Mouse (Mus musculus): Measurements from ENCODE around the gene Ap4m1. TPM values are rescaled to one million over a fixed set of nuclear protein-coding genes. Genes with fewer than 3 reads are reported as not detected.

Gene Ap4m1
- polyA plus RNA-seq, 1 experiment from 2014 or later, result 4.8 TPM

- Histone ChIP-seq H3K4me1 (replicated peaks; ENCODE audit: control insufficient read depth, insufficient read depth, low read length) (no peaks in the 10 kb centered on the region), H3K9ac (ENCODE audit: low read depth, low read length) (no peak overlapping the region), H3K36me3 (ENCODE audit: control insufficient read depth, insufficient read depth) (no peaks in the 10 kb centered on the region), H3K4me3 (ENCODE audit: low read depth, low read length) (no peak overlapping the region), H3K9me3 (ENCODE audit: control insufficient read depth) (no peaks in the 10 kb centered on the region), H3K4me2 (replicated peaks; ENCODE audit: low read depth) (no peak overlapping the region), H3K27ac (ENCODE audit: low read depth, low read length) (no peak overlapping the region), H3K27me3 (replicated peaks; ENCODE audit: control insufficient read depth, insufficient read depth, low read length) (no peaks in the 10 kb centered on the region)
- 87% methylated on average over 3 of the region's 3 CpGs for WGBS
- ATAC-seq, result no peak
- TF ChIP-seq CTCF (IDR thresholded peaks at IDR 0.05; ENCODE audit: low read depth), result no peak
Measured at GRCm38 (mm10) chr5:138229511-138229910, 57.7 kb downstream of the Ap4m1 start.

MicroRNA genes within 50 kb of the gene (microRNA counts, 519-probe panel; counts per million panel counts)
- microRNA mmu-miR-106b, result 4,784 counts per million, percentile 81 among the panel's probes with 10 or more counts
- microRNA mmu-miR-25, result 5,540 counts per million, percentile 91 among the panel's probes with 10 or more counts
- microRNA mmu-miR-93, result 4,516 counts per million, percentile 71 among the panel's probes with 10 or more counts

Small RNAs within 50 kb of the gene (microRNA-seq; reads per million reads assigned to microRNA genes)
- gene Mir106b (3,371 reads per million, percentile 87 among the genes with 10 or more reads in this experiment), gene Mir25 (577 reads per million, percentile 70 among the genes with 10 or more reads in this experiment), gene Mir93 (4,794 reads per million, percentile 90 among the genes with 10 or more reads in this experiment)

Other genes starting within 250 kb of the Ap4m1 start
- 0.69 and 1.0 TPM in 2 replicates for gene Gjc3, start 208.9 kb upstream of the Ap4m1 start, polyA plus RNA-seq (2015; fragmentation: Nextera tagmentation; extraction: Ambion mirVana)
- not detected in 2 replicates for gene Azgp1, start 190.5 kb upstream of the Ap4m1 start, polyA plus RNA-seq (2015; fragmentation: Nextera tagmentation; extraction: Ambion mirVana)
- gene Smok3a, start 150.7 kb upstream of the Ap4m1 start, polyA plus RNA-seq (2015; fragmentation: Nextera tagmentation; extraction: Ambion mirVana), result not detected in 2 replicates
- not detected in 2 replicates for gene Smok3b, start 150.6 kb upstream of the Ap4m1 start, polyA plus RNA-seq (2015; fragmentation: Nextera tagmentation; extraction: Ambion mirVana)
- not detected in 2 replicates for gene Smok3c, start 118.8 kb upstream of the Ap4m1 start, polyA plus RNA-seq (2015; fragmentation: Nextera tagmentation; extraction: Ambion mirVana)
- 5.6 and 6.5 TPM in 2 replicates for gene Zkscan1, start 86.9 kb upstream of the Ap4m1 start, polyA plus RNA-seq (2015; fragmentation: Nextera tagmentation; extraction: Ambion mirVana)
- 17.9 and 19.2 TPM in 2 replicates for gene Zscan21, start 55.1 kb upstream of the Ap4m1 start, polyA plus RNA-seq (2015; fragmentation: Nextera tagmentation; extraction: Ambion mirVana)
- 4.5 and 6.1 TPM in 2 replicates for gene Zfp113, start 16.3 kb upstream of the Ap4m1 start, polyA plus RNA-seq (2015; fragmentation: Nextera tagmentation; extraction: Ambion mirVana)
- gene Cops6, start 10.9 kb upstream of the Ap4m1 start, polyA plus RNA-seq (2015; fragmentation: Nextera tagmentation; extraction: Ambion mirVana), result 154 and 161 TPM in 2 replicates
- gene Mcm7, start 420 bp downstream of the Ap4m1 start, polyA plus RNA-seq (2015; fragmentation: Nextera tagmentation; extraction: Ambion mirVana), result 35.9 and 39.1 TPM in 2 replicates
- gene Taf6, start 15.4 kb downstream of the Ap4m1 start, polyA plus RNA-seq (2015; fragmentation: Nextera tagmentation; extraction: Ambion mirVana), result 21.8 and 23.5 TPM in 2 replicates
- gene Cnpy4, start 15.5 kb downstream of the Ap4m1 start, polyA plus RNA-seq (2015; fragmentation: Nextera tagmentation; extraction: Ambion mirVana), result 12.1 and 13.0 TPM in 2 replicates
- gene Mblac1, start 22.3 kb downstream of the Ap4m1 start, polyA plus RNA-seq (2015; fragmentation: Nextera tagmentation; extraction: Ambion mirVana), result 5.2 and 6.0 TPM in 2 replicates
- gene Nxpe5, start 53.9 kb downstream of the Ap4m1 start, polyA plus RNA-seq (2015; fragmentation: Nextera tagmentation; extraction: Ambion mirVana), result 0.07 and 0.12 TPM in 2 replicates
- 124 and 135 TPM in 2 replicates for gene Lamtor4, start 83.5 kb downstream of the Ap4m1 start, polyA plus RNA-seq (2015; fragmentation: Nextera tagmentation; extraction: Ambion mirVana)
- gene BC037034, start 92.0 kb downstream of the Ap4m1 start, polyA plus RNA-seq (2015; fragmentation: Nextera tagmentation; extraction: Ambion mirVana), result 4.4 and 4.8 TPM in 2 replicates
- 0.63 and 0.65 TPM in 2 replicates for gene Gal3st4, start 100.8 kb downstream of the Ap4m1 start, polyA plus RNA-seq (2015; fragmentation: Nextera tagmentation; extraction: Ambion mirVana)
- 0.07 TPM in 2 replicates for gene Gm43720, start 108.0 kb downstream of the Ap4m1 start, polyA plus RNA-seq (2015; fragmentation: Nextera tagmentation; extraction: Ambion mirVana)
- 1.4 TPM in 2 replicates for gene Gpc2, start 108.0 kb downstream of the Ap4m1 start, polyA plus RNA-seq (2015; fragmentation: Nextera tagmentation; extraction: Ambion mirVana)
- gene Stag3, start 108.2 kb downstream of the Ap4m1 start, polyA plus RNA-seq (2015; fragmentation: Nextera tagmentation; extraction: Ambion mirVana), result 6.3 and 7.5 TPM in 2 replicates
- gene Pvrig, start 170.0 kb downstream of the Ap4m1 start, polyA plus RNA-seq (2015; fragmentation: Nextera tagmentation; extraction: Ambion mirVana), result 0.21 TPM in 1 of 2 replicates, not detected in the other